In genomic region chr9:74707608-74708007, GRCm38 (mm10) we compare ENCODE assay signal across 14 mouse cellular contexts.
"Had no signal": no experiment of that assay in that cellular context is flagged by ENCODE, and none has a peak within 500 bp of the region (broad histone marks: within the 10 kb centered on the region; RNA-seq: fewer than 3 reads in every experiment).

No protein-coding gene starts in this region.

- H3K9me3 ChIP-seq: limb, embryonic 15.5 days; liver, embryonic 12.5 days; midbrain, embryonic 15.5 days; neural tube, embryonic 13.5 days had no signal

- H3K4me3 ChIP-seq: limb, embryonic 15.5 days; liver, embryonic 12.5 days; midbrain, embryonic 15.5 days; neural tube, embryonic 13.5 days had no signal

- H3K9ac ChIP-seq: limb, embryonic 15.5 days; liver, embryonic 12.5 days; lung, embryonic 14.5 days; midbrain, embryonic 15.5 days; neural tube, embryonic 13.5 days had no signal

- ATAC-seq: liver, embryonic 12.5 days; midbrain, embryonic 15.5 days had no signal

- H3K27ac ChIP-seq: limb, embryonic 15.5 days; liver, embryonic 12.5 days; midbrain, embryonic 15.5 days; neural tube, embryonic 13.5 days had no signal

- H3K4me1 ChIP-seq: limb, embryonic 15.5 days; liver, embryonic 12.5 days had no signal

- H3K27me3 ChIP-seq: liver, embryonic 12.5 days; midbrain, embryonic 15.5 days; neural tube, embryonic 13.5 days had no signal

- DNase-seq: kidney, adult 11 months; kidney, postnatal 14 days; layer of hippocampus, adult 9-11 months; layer of hippocampus, postnatal 36 days; lung, embryonic 14.5 days; lung, postnatal 10 days; lung, postnatal 4 days; right cerebral cortex, postnatal 4 days; spleen, adult 18-20 months; thymus, postnatal 36 days had no signal

- H3K4me2 ChIP-seq: limb, embryonic 15.5 days; liver, embryonic 12.5 days; lung, embryonic 14.5 days; midbrain, embryonic 15.5 days; neural tube, embryonic 13.5 days had no signal

- H3K36me3 ChIP-seq: limb, embryonic 15.5 days; liver, embryonic 12.5 days; midbrain, embryonic 15.5 days; neural tube, embryonic 13.5 days had no signal
